Mouse (Mus musculus): ENCODE data around the gene Nolc1. TPM values are rescaled to one million over a fixed set of nuclear protein-coding genes. Genes with fewer than 3 reads are reported as not detected.

Gene Nolc1
- polyA plus RNA-seq, 1 experiment from 2014 or later: 50.0 TPM

GRCm38 (mm10) chr19:46044993-46045695, 30.5 kb upstream of the Nolc1 start, which contains the start of gene Ldb1:
Gene Ldb1 (minus strand): TSS chr19:46045214.
- Histone ChIP-seq H3K4me1 (replicated peaks; ENCODE audit: insufficient read depth, low read length) (peaks cover 52% of the 10 kb centered on the region), H3K9me3 (replicated peaks; ENCODE audit: low read length) (no peaks in the 10 kb centered on the region), H3K4me2 (ENCODE audit: low read length) (peak within 1 kb of the TSS; percentile 86), H3K9ac (ENCODE audit: low read depth, low read length) (peak within 1 kb of the TSS; percentile 95), H3K27ac (peak within 1 kb of the TSS; percentile 99), H3K27me3 (ENCODE audit: insufficient read depth, low read length) (no peaks in the 10 kb centered on the region), H3K36me3 (ENCODE audit: insufficient read depth, low read length) (no peaks in the 10 kb centered on the region), H3K4me3 (replicated peaks; ENCODE audit: low read depth, low read length) (peak within 1 kb of the TSS; percentile 99)
- DNase-seq (ENCODE audit: low spot score): peak; percentile 94
- under 1% methylated on average over 76 of the region's 84 CpGs for WGBS
- ATAC-seq (replicated peaks; ENCODE audit: low FRiP score, low read depth): peak; percentile 74
- TF ChIP-seq CTCF (IDR thresholded peaks at IDR 0.05; ENCODE audit: low read depth): no peak

DNA sequence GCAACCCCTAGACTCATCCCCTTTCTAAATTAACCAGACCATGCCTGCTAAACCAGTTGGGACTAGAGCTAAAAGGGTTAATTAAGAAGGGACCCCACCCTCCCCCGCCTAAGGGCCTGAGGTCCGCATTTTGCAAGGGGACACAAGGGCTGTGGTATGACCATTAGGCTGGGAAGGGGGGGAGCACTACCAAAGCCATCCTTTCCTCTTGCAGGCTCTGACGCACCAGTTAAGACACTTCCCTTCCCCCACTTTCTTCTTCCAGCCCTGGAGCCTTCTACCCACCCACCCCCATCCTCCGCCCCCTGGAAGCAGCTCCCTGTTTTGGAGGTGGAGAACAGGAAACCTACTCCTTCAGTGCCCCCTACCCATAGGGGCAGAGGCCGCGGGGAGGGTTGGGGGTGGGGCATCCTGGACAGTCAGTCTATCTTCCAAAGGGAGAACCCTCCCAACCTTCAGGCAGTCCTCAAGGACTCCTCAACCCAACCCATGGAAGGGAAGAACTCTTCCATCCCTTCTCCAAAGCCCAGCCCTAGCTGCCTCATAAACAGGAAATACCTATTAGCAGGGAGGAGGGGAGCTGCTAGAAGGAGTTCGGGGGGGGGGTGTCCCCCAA, 29.9 kb upstream of the Nolc1 start:
- TF ChIP-seq CTCF (IDR thresholded peaks at IDR 0.05; ENCODE audit: low read depth): no peak
- Histone ChIP-seq H3K9ac (ENCODE audit: low read depth, low read length) (peak overlapping the region; percentile 95), H3K4me3 (replicated peaks; ENCODE audit: low read depth, low read length) (peak overlapping the region; percentile 99), H3K27ac (peak overlapping the region; percentile 99), H3K4me2 (ENCODE audit: low read length) (peak overlapping the region; percentile 86), H3K27me3 (ENCODE audit: insufficient read depth, low read length) (no peaks in the 10 kb centered on the region), H3K9me3 (replicated peaks; ENCODE audit: low read length) (no peaks in the 10 kb centered on the region), H3K4me1 (replicated peaks; ENCODE audit: insufficient read depth, low read length) (peaks cover 46% of the 10 kb centered on the region), H3K36me3 (ENCODE audit: insufficient read depth, low read length) (no peaks in the 10 kb centered on the region)
- DNase-seq (ENCODE audit: low spot score) (peak; percentile 97), ATAC-seq (replicated peaks; ENCODE audit: low FRiP score, low read depth) (peak; percentile 49)
- WGBS: 1% methylated on average over 7 of the region's 7 CpGs

- H3K36me3 ChIP-seq (ENCODE audit: insufficient read depth, low read length): no peaks in the 10 kb centered on the region
- H3K4me1 ChIP-seq (replicated peaks; ENCODE audit: insufficient read depth, low read length): peaks cover 38% of the 10 kb centered on the region
- 8% methylated on average over 10 of the region's 10 CpGs for WGBS
- DNase-seq (ENCODE audit: low spot score) (peak; percentile 69), ATAC-seq (replicated peaks; ENCODE audit: low FRiP score, low read depth) (no peak)
- H3K4me3 ChIP-seq (replicated peaks; ENCODE audit: low read depth, low read length): 0 out of 2 replicates have a peak overlapping the region, but pooled peaks have one; percentile 99
- peak; percentile 40 for TF ChIP-seq CTCF (IDR thresholded peaks at IDR 0.05; ENCODE audit: low read depth)
- peak overlapping the region; percentile 86 for H3K4me2 ChIP-seq (ENCODE audit: low read length)
- H3K9me3 ChIP-seq (replicated peaks; ENCODE audit: low read length): no peaks in the 10 kb centered on the region
- H3K9ac ChIP-seq (ENCODE audit: low read depth, low read length): peak overlapping the region; percentile 95; the same call in 1 of the 2 replicates
- peak overlapping the region; percentile 99 for H3K27ac ChIP-seq
- no peaks in the 10 kb centered on the region for H3K27me3 ChIP-seq (ENCODE audit: insufficient read depth, low read length)
Measured at GRCm38 (mm10) chr19:46046621-46047025, 29.0 kb upstream of the Nolc1 start.

DNA sequence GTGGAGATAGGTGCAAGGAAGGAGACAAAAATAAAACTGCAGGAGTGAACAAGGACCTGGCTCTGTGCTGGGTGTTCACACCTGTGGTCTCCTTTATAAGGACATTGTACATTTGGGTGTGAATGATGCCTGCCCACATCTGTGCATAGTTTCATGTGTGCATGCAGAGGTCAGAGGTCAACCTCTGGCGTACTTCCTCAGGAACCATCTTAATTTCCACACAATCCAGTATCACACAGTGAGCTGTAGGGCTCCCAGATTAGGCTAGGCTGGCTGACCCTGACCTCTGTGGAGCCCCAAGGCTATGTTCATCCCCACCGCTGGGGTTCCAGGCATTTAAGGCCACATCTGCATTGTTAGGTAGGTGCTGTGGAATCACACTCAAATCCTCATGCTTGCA, 28.2 kb upstream of the Nolc1 start:
- Histone ChIP-seq H3K4me2 (ENCODE audit: low read length) (no peak overlapping the region), H3K9ac (ENCODE audit: low read depth, low read length) (no peak overlapping the region), H3K4me3 (replicated peaks; ENCODE audit: low read depth, low read length) (no peak overlapping the region), H3K27me3 (ENCODE audit: insufficient read depth, low read length) (no peaks in the 10 kb centered on the region), H3K4me1 (replicated peaks; ENCODE audit: insufficient read depth, low read length) (peaks cover 31% of the 10 kb centered on the region), H3K9me3 (replicated peaks; ENCODE audit: low read length) (no peaks in the 10 kb centered on the region), H3K27ac (no peak overlapping the region), H3K36me3 (ENCODE audit: insufficient read depth, low read length) (no peaks in the 10 kb centered on the region)
- ATAC-seq (replicated peaks; ENCODE audit: low FRiP score, low read depth): no peak
- 73% methylated on average over 2 of the region's 2 CpGs for WGBS
- TF ChIP-seq CTCF (IDR thresholded peaks at IDR 0.05; ENCODE audit: low read depth): no peak
- DNase-seq (ENCODE audit: low spot score): no peak

- no peak for TF ChIP-seq CTCF (IDR thresholded peaks at IDR 0.05; ENCODE audit: low read depth)
- Histone ChIP-seq H3K27ac (no peak overlapping the region), H3K9me3 (replicated peaks; ENCODE audit: low read length) (no peaks in the 10 kb centered on the region), H3K4me3 (replicated peaks; ENCODE audit: low read depth, low read length) (no peak overlapping the region), H3K4me2 (ENCODE audit: low read length) (no peak overlapping the region), H3K9ac (ENCODE audit: low read depth, low read length) (no peak overlapping the region), H3K36me3 (ENCODE audit: insufficient read depth, low read length) (no peaks in the 10 kb centered on the region), H3K4me1 (replicated peaks; ENCODE audit: insufficient read depth, low read length) (peaks cover 14% of the 10 kb centered on the region), H3K27me3 (ENCODE audit: insufficient read depth, low read length) (no peaks in the 10 kb centered on the region)
- DNase-seq (ENCODE audit: low spot score) (no peak), ATAC-seq (replicated peaks; ENCODE audit: low FRiP score, low read depth) (no peak)
- 68% methylated on average over 4 of the region's 4 CpGs for whole genome bisulfite sequencing
Measured at GRCm38 (mm10) chr19:46049129-46049528, 26.5 kb upstream of the Nolc1 start.

DNA sequence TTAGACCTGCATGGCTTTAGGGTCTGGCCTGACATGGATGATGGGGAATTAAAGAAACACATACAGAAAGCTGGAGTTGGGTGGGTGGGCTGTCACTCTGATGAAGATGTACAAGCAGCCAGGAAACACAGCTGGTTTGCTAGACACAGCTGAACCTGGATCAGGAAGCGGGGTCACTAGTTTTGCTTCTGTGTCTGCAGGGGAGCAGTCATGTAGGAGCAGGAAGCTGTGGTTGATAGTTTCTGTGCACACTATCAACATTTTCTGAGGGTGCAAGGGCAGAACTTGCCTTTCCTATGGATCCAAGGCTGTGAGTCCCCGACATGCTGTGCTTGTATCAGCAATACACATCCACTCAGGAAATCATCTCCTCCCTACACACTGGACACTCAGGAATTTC, 25.2 kb upstream of the Nolc1 start:
- Histone ChIP-seq H3K4me3 (replicated peaks; ENCODE audit: low read depth, low read length) (no peak overlapping the region), H3K9ac (ENCODE audit: low read depth, low read length) (no peak overlapping the region), H3K9me3 (replicated peaks; ENCODE audit: low read length) (no peaks in the 10 kb centered on the region), H3K27me3 (ENCODE audit: insufficient read depth, low read length) (no peaks in the 10 kb centered on the region), H3K4me2 (ENCODE audit: low read length) (no peak overlapping the region), H3K4me1 (replicated peaks; ENCODE audit: insufficient read depth, low read length) (peaks cover 13% of the 10 kb centered on the region), H3K27ac (no peak overlapping the region), H3K36me3 (ENCODE audit: insufficient read depth, low read length) (no peaks in the 10 kb centered on the region)
- no peak for DNase-seq (ENCODE audit: low spot score)
- no peak for TF ChIP-seq CTCF (IDR thresholded peaks at IDR 0.05; ENCODE audit: low read depth)
- no peak for ATAC-seq (replicated peaks; ENCODE audit: low FRiP score, low read depth)
- WGBS: 74% methylated on average over 2 of the region's 2 CpGs
